Mouse (Mus musculus): ENCODE measurements around the gene Leng1.

DNA sequence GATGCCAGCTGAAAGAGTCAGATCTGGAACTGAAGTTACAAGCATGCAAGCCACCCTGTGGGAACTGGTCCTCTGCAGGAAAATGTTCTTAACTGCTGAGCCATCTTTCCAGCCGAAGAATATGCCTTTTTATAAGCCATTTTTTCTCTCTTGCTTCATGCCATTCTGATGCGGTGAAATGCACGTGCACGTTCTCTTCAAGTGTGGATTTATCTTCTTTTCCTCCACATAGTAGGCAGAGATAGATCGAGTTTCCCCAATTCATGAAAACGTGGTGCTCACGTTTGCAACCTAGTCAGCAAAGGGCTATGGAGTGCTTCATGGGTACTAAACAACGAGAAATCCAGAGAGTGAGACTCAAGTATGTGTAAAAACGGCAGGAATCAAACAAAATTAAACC is 21.8 kb downstream of the Leng1 start:
- no peak for TF ChIP-seq EP300 (IDR thresholded peaks at IDR 0.05; ENCODE audit: low read length)
- TF ChIP-seq MAFK (IDR thresholded peaks at IDR 0.05; ENCODE audit: insufficient replicate concordance, low read length): no peak
- TF ChIP-seq TCF12 (IDR thresholded peaks at IDR 0.05; ENCODE audit: low read depth, low read length): no peak
- TF ChIP-seq CTCF (conservative IDR thresholded peaks at IDR 0.05 in 1 of 2, IDR thresholded peaks at IDR 0.05 in 1 of 2; ENCODE audit: low read depth in 2 of 2, low read length in 2 of 2): no peak
- no peak for TF ChIP-seq MYC (IDR thresholded peaks at IDR 0.05; ENCODE audit: low read depth, low read length)
- no peak for TF ChIP-seq CHD2 (IDR thresholded peaks at IDR 0.05; ENCODE audit: low read length)

Measured in CH12.LX (cell line).